Mouse (Mus musculus): ENCODE measurements around the gene Gm13119. TPM values are rescaled to one million over a fixed set of nuclear protein-coding genes. Genes with fewer than 3 reads are reported as not detected.

Gene Gm13119
- polyA plus RNA-seq (2012; rRNA removed; ENCODE audit: low replicate concordance): not detected in 2 replicates

GRCm38 (mm10) chr4:144357642-144358041 is at the start of gene Gm13119:
Gene Gm13119 (plus strand): TSS chr4:144357942.

GRCm38 (mm10) chr4:144329949-144330348 is 27.8 kb upstream of the Gm13119 start, which contains the start of gene Gm13128:
Gene Gm13128 (plus strand): TSS chr4:144330249.

GRCm38 (mm10) chr4:144377911-144378310 is 20.2 kb downstream of the Gm13119 start, which contains the start of gene Pramef20:
Gene Pramef20 (minus strand): TSS chr4:144377933.

GRCm38 (mm10) chr4:144408290-144408689 is 50.5 kb downstream of the Gm13119 start, which contains the start of gene Pramef12:
Gene Pramef12 (minus strand): TSS chr4:144408464.

Other genes with a start within 250 kb of the Gm13119 start
- not detected in 2 replicates for gene Oog3, start 195.3 kb upstream of the Gm13119 start, polyA plus RNA-seq (2012; rRNA removed; ENCODE audit: low replicate concordance)
- gene Oog2, start 167.2 kb upstream of the Gm13119 start, polyA plus RNA-seq (2012; rRNA removed; ENCODE audit: low replicate concordance): not detected in 2 replicates
- not detected in 2 replicates for gene C87977, start 144.6 kb upstream of the Gm13119 start, polyA plus RNA-seq (2012; rRNA removed; ENCODE audit: low replicate concordance)
- gene Pramel5, start 77.5 kb upstream of the Gm13119 start, polyA plus RNA-seq (2012; rRNA removed; ENCODE audit: low replicate concordance): not detected in 2 replicates
- not detected in 2 replicates for gene Gm13128, start 27.7 kb upstream of the Gm13119 start, polyA plus RNA-seq (2012; rRNA removed; ENCODE audit: low replicate concordance)
- gene Pramef20, start 20.0 kb downstream of the Gm13119 start, polyA plus RNA-seq (2012; rRNA removed; ENCODE audit: low replicate concordance): not detected in 2 replicates
- 0.26 TPM in 1 of 2 replicates, not detected in the other for gene Pramef12, start 50.5 kb downstream of the Gm13119 start, polyA plus RNA-seq (2012; rRNA removed; ENCODE audit: low replicate concordance)
- not detected in 2 replicates for gene 1700012P22Rik, start 80.8 kb downstream of the Gm13119 start, polyA plus RNA-seq (2012; rRNA removed; ENCODE audit: low replicate concordance)
- not detected in 2 replicates for gene Gm9944, start 95.4 kb downstream of the Gm13119 start, polyA plus RNA-seq (2012; rRNA removed; ENCODE audit: low replicate concordance)
- gene Aadacl3, start 105.8 kb downstream of the Gm13119 start, polyA plus RNA-seq (2012; rRNA removed; ENCODE audit: low replicate concordance): 0.04 TPM in 1 of 2 replicates, not detected in the other
- not detected in 2 replicates for gene 9430007A20Rik, start 161.9 kb downstream of the Gm13119 start, polyA plus RNA-seq (2012; rRNA removed; ENCODE audit: low replicate concordance)
- gene Gm13124, start 207.2 kb downstream of the Gm13119 start, polyA plus RNA-seq (2012; rRNA removed; ENCODE audit: low replicate concordance): not detected in 2 replicates

Measured in mammary gland, adult 2 months (tissue).